Mouse (Mus musculus): ENCODE measurements around the gene Psme1. TPM values are rescaled to one million over a fixed set of nuclear protein-coding genes. Genes with fewer than 3 reads are reported as not detected.

The Psme1 gene
- total RNA-seq (2021) = 316 and 330 TPM in 2 replicates
- long read RNA-seq, experiment 1, transcript Psme1-210 (12 exons, 882 nt) = minor isoform, 14 of 217 reads
- long read RNA-seq, experiment 1, transcript Psme1-208 (11 exons, 1,112 nt) = major isoform, 173 of 217 reads
- long read RNA-seq, experiment 1, partial matches to known transcripts = 18 of 217 reads
- long read RNA-seq, experiment 1, other reads (novel, unspliced or antisense) = 11 of 217 reads
- long read RNA-seq, experiment 2, transcript Psme1-208 (11 exons, 1,112 nt) = major isoform, 105 of 141 reads
- long read RNA-seq, experiment 2, transcript Psme1-210 (12 exons, 882 nt) = minor isoform, 11 of 141 reads
- long read RNA-seq, experiment 2, partial matches to known transcripts = 18 of 141 reads
- long read RNA-seq, experiment 2, other reads (novel, unspliced or antisense) = 7 of 141 reads

DNA sequence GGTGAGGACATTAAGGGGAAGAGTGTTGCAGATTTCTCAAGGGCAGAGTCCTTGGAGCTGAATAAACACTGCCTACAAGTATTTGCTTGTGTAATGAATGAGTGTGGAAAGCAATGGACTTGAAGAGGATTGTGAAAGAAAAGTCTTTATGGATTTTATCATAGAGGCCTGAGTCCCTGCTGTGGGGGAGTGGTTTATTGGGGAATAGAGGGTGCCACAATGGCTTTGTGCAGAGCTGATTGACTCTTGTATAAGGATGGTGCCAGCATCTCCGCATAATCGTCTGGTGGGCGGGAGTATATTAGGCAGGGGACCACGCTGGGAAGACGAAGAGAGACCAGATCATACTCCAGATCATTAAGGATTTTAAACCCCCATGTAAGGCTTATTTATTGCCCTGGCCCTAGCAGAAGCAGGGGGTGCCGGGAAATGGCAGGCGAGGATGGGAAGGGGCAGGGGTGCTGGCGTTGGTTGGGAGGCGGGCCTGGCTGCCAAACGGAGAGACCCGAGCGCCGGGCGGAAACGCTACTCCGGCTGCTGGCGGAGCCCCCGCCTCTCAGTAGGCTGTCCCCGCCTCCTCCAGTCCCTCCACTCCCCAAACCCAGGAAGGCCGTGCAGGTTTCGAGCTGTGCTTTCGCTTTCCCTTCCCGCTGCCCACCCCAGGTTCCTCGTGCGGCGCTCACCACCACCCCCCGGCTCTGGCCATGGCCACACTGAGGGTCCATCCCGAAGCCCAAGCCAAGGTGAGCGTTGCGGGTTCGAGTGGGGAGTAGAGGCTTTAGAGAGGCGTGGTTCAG, at the start of gene Psme1:
Gene Psme1 (plus strand): TSS at position 253 of the 797 bp plus-strand sequence.
- DNase-seq = peak; percentile 92

DNA sequence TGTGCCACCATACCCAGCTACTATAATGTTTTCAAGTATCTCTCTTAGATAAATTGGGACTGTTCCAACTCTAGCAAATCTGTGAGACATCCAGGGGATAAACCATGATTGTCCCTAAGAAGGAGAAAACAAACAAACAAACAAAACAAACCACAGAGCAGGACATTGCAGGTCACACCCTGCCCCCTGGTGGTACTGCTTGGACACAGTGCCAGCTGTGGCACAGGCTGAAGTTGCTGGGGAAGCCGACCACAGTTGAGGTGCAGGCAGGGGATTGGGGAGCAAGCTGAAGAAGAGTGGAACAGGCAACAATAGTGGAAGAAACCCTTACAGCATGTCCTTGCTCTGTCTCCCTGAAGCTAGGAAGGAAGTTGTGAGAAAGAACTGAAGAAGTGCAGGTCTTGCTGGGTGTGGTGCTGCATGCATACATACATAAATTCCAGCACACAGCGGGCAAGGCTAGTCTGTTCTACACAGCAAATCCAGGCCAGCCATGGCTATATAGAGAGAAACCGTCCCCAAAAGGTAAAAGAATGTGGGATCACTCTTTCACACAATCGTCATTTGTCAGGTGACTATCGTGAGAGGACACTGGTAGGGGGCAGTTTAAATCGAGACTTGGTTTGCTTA, 41.7 kb upstream of the Psme1 start:
- DNase-seq = peak; percentile 74

DNA sequence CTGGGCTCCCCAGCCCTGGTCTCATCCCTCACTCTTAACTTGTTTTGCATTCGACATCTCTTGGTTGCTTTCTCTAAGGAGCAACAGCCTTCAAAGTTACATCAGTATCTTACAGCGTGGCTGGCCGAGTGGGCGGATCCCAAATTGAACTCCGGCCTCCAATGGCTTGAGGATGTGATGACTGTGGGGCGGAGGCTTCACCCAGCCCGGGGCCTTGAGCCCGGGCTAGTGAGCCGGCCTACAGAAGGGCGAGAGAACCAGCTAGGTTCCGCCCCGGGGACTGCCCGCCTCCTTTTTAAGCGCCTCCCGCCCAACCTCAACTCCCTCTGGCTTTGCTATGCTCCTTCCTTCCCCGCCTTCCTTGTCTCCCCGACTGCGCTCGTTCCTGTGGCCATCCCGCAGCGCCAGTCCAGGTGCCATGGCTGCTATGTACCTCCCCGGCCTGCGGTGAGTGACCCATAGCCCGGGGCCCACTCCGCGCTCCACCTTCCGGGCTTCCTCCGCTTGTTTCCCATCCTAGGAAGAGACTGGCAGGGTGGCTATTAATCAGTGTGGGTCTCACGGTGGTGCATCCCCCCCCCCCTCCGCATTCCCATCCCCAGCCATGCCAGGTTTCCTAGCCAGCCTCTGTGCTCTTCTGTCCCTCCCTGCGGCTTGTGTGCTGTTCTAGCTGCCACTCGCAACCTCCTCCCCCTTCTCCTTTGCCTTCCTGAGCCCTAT, 37.7 kb upstream of the Psme1 start, which contains the start of gene Pck2:
Gene Pck2 (plus strand): TSS at position 200 of the 720 bp plus-strand sequence.
- DNase-seq = peak; percentile 95

DNA sequence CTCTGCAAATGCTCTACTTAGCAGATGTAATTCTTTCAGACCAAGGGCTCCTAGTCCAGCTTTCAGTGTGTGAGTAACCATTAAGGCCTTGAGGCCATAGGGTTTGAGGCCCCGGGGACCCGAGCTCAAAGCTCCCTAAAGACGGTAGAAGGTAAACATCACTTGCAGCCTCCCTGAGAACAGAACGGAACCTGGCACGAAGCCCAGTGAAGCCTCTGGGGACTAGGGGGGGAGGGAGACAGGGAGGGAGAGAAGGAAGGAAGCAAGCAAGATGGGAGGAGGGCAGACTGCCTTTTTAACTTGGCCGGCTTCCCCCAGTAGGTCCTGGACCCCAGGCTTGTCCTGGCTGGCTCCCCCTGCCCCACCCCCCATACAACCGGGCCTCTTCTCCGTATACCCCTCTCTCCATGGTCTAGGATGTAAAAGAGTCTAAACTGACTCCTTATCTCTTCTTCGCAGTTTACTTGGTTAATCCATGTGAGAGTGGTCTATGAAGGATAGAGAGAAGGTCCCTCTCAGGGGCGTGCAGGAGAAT, 37.1 kb upstream of the Psme1 start:
- peak; percentile 93 for DNase-seq

DNA sequence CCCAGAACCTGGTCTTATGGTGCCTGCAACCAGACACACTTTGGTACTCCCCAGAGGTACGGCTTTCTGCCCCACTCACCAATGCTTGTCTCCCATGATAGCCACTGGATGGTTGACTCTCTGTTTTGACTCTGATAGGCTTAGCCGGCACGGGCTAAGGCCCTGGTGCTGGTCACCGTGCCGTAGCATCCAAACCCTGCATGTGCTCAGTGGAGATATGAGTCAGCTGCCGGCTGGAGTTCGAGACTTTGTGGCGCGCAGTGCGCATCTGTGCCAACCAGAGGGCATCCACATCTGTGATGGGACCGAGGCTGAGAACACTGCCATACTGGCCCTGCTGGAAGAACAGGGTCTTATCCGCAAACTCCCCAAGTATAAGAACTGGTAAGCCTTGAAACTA, 35.7 kb upstream of the Psme1 start:
- no peak for DNase-seq

DNA sequence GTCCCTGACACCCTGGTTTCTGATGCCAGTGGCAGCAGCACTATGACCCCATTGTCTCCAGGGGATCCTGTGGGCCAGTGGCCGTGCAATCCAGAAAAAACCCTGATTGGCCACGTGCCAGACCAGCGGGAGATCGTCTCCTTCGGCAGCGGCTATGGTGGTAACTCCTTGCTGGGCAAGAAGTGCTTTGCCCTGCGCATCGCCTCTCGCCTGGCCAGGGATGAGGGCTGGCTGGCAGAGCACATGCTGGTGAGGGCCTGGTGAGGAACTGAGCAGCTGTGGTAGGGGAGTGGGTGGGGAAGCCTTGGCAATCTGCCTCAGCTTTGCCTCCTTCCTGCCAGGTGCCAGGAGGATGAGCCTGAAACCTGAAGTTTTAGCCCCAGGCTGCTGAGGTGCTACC, 33.6 kb upstream of the Psme1 start:
- DNase-seq = no peak

DNA sequence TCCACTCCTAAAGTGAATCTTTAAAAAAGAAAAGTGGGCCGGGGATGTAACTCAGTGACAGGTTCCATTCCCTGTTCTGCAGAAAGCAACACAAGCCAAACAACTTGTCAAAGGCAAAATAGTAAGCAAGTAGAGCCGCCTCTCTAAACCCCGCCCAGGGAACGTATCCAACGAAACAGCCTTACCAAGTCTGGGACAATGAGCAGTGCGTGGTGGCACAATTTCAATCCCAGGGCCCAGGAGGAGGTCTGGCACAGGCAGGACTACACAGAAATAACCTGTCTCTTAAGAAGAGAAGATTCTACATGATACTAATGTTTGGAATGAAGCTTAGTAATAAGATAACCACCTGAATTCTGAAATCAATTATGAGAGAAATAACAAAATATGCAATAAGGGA, 27.7 kb upstream of the Psme1 start:
- no peak for DNase-seq

DNA sequence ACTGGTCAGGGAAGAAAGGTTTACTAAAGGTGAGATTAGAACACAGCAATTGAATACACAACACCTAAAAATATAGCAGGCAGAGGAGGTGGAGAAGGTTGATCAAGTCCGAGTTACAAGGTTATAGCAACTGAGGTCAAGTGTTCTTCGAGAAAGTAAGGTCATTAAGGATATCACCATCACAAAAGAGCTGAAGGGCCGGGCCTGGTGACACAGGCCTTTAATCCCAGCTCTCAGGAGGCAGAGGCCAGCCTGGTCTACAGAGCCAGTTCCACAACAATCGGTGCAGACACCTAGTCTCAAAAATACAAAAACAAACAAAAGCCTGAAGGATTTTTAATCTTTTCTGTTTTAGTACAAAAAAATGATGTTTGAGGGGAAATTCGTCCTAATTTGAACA, 26.6 kb upstream of the Psme1 start:
- DNase-seq = no peak

DNA sequence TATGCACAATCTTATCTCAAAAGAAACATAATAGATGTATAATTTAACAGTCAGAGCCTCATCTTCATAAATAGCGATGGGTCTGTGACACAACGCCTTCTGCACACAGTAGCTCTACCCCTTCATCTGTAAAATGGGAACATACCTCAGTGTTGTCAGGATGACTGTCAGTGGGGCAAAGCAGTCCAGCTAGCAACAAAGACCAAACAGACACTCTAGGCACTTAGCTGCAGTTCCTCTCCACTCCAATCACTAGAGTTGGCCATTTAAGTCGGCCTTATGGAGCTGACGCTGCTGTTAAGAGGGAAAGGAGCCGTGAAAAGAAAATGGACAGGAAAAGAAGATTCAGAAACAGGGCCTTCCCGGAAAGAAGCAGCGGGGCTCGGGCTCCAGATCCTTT, 26.1 kb upstream of the Psme1 start:
- no peak for DNase-seq

DNA sequence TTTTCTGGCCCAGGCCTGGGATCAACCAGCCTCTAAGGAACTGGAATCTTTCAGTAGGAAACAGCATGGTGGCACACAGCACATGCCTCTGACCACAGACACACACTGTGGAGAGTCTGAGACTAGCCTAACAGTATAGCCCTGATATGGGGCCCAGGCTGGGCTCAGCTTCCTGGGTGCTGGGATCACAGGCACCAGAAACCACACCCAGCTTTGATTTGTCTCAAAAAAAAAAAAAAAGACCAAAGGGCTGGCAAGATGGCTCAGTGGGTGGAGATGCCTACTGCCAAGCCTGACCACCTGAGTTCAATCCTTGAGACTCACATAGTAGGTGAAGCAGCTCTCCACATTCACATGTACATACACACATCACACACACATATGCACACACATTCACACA, 23.3 kb upstream of the Psme1 start:
- DNase-seq = no peak

DNA sequence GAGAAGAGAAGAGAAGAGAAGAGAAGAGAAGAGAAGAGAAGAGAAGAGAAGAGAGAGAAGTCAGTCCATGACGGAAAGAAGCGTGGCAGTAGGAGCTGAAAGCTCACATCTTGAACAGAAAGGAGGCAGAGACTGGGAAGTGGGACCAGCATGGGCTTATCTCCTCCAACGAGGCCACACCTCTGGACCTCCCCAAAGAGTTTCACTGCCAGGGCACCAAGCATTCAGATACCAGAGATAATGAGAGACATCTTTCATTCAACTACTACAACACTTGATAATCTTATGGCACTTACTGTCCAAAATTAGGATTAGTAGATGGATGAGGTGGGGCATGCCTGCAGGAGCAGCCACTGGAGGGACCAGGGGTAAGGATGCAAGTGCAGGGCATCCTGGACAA, 22.1 kb upstream of the Psme1 start:
- no peak for DNase-seq

DNA sequence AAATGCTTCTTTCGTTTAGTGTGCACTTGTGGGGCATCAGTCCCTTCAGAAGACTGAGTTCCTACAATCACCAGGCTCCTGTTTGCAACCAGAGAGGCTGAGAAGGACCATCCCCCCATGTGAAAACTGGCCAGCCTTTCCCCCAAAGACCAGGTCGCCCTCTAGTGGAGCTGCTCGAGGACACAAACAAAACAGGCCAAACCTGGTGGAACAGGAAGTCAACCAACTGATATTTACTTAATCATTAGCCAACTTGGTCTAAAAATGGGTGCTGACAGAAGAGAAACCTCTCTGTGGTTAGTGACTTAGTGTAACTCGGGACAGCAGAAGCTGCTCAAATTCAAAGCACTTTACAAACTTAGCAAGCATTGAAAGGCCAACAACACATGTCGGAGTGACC, 20.9 kb upstream of the Psme1 start:
- peak; percentile 92 for DNase-seq

DNA sequence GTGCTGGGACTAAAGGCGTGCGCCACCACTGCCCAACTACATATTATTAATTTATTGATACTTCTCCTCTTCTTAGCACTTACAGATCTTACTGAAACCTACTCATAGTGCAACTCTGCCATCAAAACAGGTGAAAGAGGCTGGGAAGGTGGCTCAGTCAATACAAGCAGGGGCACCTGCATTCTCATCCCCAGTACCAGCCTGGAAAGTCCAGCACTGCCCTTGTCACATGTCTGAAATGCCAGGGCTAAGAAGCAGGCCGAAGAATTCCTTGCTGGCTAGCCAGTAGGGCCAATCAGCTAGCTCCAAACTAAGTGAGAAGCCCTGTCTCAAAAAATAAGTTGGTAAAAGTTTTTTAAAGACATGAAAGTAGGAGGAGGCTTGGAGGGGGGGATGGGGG, 20.3 kb upstream of the Psme1 start:
- DNase-seq = no peak

DNA sequence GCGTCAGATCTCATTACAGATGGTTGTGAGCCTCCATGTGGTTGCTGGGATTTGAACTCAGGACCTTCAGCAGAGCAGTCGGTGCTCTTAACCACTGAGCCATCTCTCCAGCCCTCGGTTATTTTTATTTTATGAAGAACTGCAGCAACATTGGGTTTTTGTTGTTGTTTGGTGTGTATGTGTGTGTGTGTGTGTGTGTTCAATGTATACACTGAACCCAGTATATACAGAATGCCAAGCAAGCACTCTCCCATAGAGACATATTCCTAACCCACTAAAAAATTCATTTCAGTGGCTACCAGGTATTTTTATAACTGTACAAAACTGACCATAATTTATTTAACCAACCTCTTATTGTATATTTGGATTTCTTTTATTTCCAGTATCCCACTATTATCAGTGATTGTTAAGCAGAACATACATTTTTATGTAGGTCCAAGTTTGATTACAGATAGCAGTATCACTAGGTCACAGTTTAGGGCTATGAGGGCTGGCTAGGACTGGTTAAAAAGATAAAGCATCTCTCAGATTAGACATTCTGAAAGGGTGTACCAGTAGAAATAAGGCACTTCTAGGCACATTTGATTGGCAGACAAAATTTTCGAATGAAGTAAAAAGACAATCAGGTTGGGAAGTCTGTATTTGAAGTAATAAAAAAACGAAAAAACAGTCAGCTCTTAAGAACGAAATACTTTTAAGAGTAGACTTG, 19.0 kb upstream of the Psme1 start:
- DNase-seq = no peak

DNA sequence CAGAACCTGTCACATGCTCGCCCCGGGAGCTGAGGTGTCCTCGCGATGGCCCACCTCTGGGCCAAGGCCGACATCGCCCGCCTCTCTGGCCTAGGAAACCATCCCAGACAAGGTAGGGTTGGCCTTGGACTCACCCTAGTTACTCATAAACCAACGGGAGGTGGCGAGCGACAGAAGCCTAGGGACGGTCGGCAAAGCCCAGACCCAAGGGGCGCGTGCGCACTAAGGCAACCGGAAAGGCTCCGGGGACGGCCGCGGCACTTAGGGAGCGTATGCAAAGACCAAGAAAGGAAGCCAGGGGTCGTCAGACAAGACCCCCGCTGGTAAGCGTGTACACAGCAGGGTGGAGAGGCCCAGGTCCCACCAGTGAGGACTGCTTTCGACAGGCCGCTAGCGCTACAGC, 18.1 kb upstream of the Psme1 start, which contains the start of gene Dcaf11:
Gene Dcaf11 (plus strand): TSS at position 208 of the 403 bp plus-strand sequence.
- peak; percentile 96 for DNase-seq

DNA sequence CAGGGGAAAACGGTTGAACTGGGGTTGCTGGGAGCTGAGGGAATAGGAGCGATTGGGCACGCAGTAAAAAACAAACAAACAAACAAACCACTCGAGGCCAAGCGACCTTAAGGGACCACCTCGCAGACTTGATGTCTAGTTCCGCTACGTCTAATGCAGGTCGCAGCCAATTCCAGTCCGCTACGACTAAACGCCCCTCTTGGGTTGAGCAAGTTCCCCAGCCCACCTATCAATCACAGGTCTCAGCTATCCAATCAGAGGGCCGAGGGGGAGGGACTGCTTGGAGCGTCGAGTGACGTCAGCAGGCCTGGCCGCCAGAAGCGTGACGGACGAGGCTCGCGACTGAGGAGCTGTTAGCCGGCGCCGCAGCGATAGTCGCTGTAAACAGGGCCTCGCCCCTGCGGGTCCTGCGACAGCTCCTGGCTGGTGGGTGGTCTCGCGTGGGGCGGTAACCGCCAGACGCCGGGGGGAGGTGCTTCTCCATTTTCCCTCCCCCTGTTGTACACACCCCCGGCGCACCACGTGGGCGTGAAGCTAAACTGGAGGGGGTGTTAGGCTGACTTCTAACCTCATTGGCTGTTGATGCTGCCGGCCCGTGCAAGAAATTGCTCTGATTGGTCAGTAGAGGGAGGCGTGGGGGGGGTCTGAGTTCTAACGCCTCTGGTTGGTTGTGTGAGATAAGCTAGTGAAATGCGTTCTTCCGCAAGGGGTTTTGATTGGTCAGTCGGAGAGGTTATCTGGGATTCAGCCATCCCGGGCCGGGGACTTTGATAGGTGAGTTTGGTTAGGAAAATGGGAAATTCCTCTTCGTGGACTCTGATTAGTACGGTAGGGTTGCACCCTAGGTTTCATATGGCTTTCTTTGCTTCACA, 17.5 kb upstream of the Psme1 start, which contains the start of gene A730061H03Rik:
Gene A730061H03Rik (minus strand): TSS at position 205 of the 872 bp plus-strand sequence.
- peak; percentile 99 for DNase-seq

DNA sequence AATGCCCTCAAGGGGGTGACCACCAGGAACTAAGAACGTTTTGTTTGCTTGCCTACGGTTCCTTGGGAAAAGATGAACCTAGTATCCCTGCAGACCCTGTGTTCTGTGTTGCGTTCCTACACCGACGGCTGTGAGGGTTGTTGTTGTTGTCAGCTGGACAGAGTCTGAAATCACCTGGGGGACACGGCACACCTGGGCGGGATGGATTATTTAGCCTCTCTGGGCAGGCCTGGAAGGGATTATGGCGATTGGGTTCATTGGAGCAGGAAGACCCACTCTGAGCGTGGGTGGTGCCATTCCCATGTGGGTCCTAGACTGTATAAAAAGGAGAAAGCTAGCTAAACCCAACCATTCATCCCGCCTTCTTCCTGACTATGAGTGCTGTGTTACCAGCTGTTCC, 16.1 kb upstream of the Psme1 start:
- DNase-seq = no peak

DNA sequence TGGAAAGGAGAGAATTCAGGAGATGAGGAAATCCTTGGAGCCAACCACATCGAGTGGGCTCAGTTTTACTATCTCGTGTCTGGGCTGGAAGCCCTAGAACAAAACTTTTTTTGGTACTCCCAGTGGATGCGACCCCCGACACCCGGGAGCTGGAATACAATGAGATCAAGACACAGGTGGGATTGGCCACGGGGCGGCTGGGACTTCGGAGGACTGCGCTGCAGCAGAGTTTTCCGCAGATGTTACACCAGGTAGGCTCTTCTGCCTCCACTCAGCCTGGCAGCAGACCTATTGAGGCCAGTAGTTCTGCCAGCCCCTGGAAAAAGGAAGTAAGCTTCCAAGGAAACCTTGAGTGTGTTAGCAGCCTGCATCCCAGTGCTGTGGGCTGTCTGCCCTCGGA, 14.7 kb upstream of the Psme1 start:
- DNase-seq = no peak

DNA sequence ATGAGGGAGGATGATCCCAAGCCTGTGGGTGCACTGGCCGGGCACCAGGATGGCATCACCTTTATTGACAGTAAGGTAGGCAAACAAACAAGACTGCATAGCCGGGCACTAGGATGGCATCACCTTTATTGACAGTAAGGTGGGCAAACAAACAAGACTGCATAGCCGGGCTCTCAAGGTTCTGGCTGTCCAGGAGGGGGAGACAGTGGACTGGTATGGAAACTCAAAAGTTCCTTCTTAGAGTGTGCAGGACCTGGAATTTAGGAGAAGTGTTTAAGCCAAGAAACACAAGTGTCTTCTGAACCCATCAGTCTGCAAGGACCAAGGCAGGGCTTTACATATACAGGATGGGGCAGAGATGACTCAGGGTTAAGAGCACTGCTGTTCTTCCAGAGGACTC, 12.2 kb upstream of the Psme1 start:
- no peak for DNase-seq

DNA sequence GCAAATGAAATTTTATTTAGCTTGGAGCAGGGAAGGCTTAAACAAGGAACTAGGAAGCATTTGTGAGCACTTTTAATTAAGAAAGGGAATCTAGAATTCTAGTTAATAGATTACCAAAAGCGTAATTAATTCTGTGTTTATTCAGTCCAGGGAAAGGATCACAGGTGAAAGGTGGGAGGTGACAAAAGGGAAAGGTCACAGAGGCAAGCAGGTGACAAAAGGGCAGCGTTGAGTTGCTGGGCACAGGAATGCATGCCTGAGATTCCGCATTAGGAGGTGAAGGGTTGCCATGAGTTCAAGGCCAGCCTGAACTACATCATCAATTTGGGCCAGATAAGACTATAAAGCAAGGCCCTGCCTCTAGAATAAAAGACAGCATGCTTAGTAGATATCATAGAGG, 10.4 kb upstream of the Psme1 start:
- no peak for DNase-seq
